Mouse (Mus musculus) mesoderm, embryonic 11.5 days (tissue): ENCODE measurements around the gene Chd2.
"Not testable (repeated sequence)": the region's sequence is repeated elsewhere in the genome, so short reads cannot be mapped to it uniquely, and the experiment has no call there.

Experiments
- DNase-seq: peaks from one replicate; pipeline ENCODE4 v3.0.0-alpha.2; 2012; ENCODE audit warnings: low read depth, low spot score

Gene Chd2

GRCm38 (mm10) chr7:73539116-73539682 lies 2.4 kb downstream of the Chd2 start:
- DNase-seq = peak; percentile 38

GRCm38 (mm10) chr7:73538424-73539079 lies 3.1 kb downstream of the Chd2 start:
- no peak for DNase-seq

GRCm38 (mm10) chr7:73537634-73538423 lies 3.8 kb downstream of the Chd2 start:
- DNase-seq = peak; percentile 100

GRCm38 (mm10) chr7:73537228-73537627 lies 4.4 kb downstream of the Chd2 start:
- DNase-seq = no peak

GRCm38 (mm10) chr7:73536579-73536978 lies 5.1 kb downstream of the Chd2 start:
- no peak for DNase-seq

GRCm38 (mm10) chr7:73535861-73536200 lies 5.8 kb downstream of the Chd2 start:
- no peak for DNase-seq

- DNase-seq = no peak
Observed at GRCm38 (mm10) chr7:73534937-73535860, 6.4 kb downstream of the Chd2 start.

GRCm38 (mm10) chr7:73533457-73533856 lies 8.2 kb downstream of the Chd2 start:
- no peak for DNase-seq

GRCm38 (mm10) chr7:73532916-73533315 lies 8.7 kb downstream of the Chd2 start:
- no peak for DNase-seq

GRCm38 (mm10) chr7:73532139-73532538 lies 9.5 kb downstream of the Chd2 start:
- DNase-seq = no peak

- no peak for DNase-seq
Observed at GRCm38 (mm10) chr7:73531506-73532093, 10.0 kb downstream of the Chd2 start.

- DNase-seq = no peak
Observed at GRCm38 (mm10) chr7:73530846-73531245, 10.8 kb downstream of the Chd2 start.

GRCm38 (mm10) chr7:73530164-73530563 lies 11.5 kb downstream of the Chd2 start:
- no peak for DNase-seq

- DNase-seq = no peak
Observed at GRCm38 (mm10) chr7:73529261-73529660, 12.4 kb downstream of the Chd2 start.

GRCm38 (mm10) chr7:73528377-73528894 lies 13.2 kb downstream of the Chd2 start:
- not testable (repeated sequence) for DNase-seq

- DNase-seq = no peak
Observed at GRCm38 (mm10) chr7:73527225-73527624, 14.4 kb downstream of the Chd2 start.

GRCm38 (mm10) chr7:73524454-73524952 lies 17.1 kb downstream of the Chd2 start:
- peak; percentile 78 for DNase-seq

- DNase-seq = no peak
Observed at GRCm38 (mm10) chr7:73523608-73524259, 17.9 kb downstream of the Chd2 start.

- DNase-seq = no peak
Observed at GRCm38 (mm10) chr7:73523183-73523582, 18.4 kb downstream of the Chd2 start.
